Mouse (Mus musculus) E14TG2a.4 (cell line): ENCODE results near the gene Dnajc11.

Source experiments
- H3K27me3 ChIP-seq: 2 replicates; pipeline ENCODE4 v1.6.1; 2014; ENCODE audit warnings: low read length, control low read depth; ENCODE audit not compliant: insufficient read depth
- H3K36me3 ChIP-seq: 2 replicates; pipeline ENCODE4 v1.6.1; 2014; ENCODE audit warnings: low read length, control low read depth; ENCODE audit not compliant: insufficient read depth
- H3K4me1 ChIP-seq: replicated peaks from 2 replicates; pipeline ENCODE4 v1.6.1; 2014; ENCODE audit warnings: low read depth, low read length, control low read depth
- H3K4me3 ChIP-seq: replicated peaks from 2 replicates; pipeline ENCODE4 v1.5.1; 2014; ENCODE audit warnings: mild to moderate bottlenecking, low read length
- H3K9me3 ChIP-seq: 2 replicates; pipeline ENCODE4 v1.6.1; 2014; ENCODE audit warnings: low read length, control low read depth
- CTCF ChIP-seq: conservative IDR thresholded peaks from 2 replicates; pipeline ENCODE4 v1.5.1; 2014; ENCODE audit warnings: low read length
- NANOG ChIP-seq: IDR thresholded peaks from 2 replicates; pipeline ENCODE4 v1.6.1; 2014; ENCODE audit warnings: borderline replicate concordance, low read length, mixed read lengths
- POU5F1 ChIP-seq: IDR thresholded peaks from 2 replicates; pipeline ENCODE4 v1.6.1; 2014; ENCODE audit warnings: low read length, borderline replicate concordance

The Dnajc11 gene

GRCm38 (mm10) chr4:152029087-152029486 is 95.6 kb downstream of the Dnajc11 start:
- TF ChIP-seq NANOG (no peak), CTCF (peak; percentile 6; the same call in 1 of the 2 replicates)
- peaks cover 32% of the 10 kb centered on the region for H3K36me3 ChIP-seq
- no peak overlapping the region for H3K4me3 ChIP-seq
- no peaks in the 10 kb centered on the region for H3K9me3 ChIP-seq
- peaks cover 22% of the 10 kb centered on the region for H3K27me3 ChIP-seq
- peaks cover 83% of the 10 kb centered on the region for H3K4me1 ChIP-seq

GRCm38 (mm10) chr4:152029997-152030396 is 96.5 kb downstream of the Dnajc11 start:
- H3K9me3 ChIP-seq = no peaks in the 10 kb centered on the region
- H3K27me3 ChIP-seq = peaks cover 26% of the 10 kb centered on the region
- peaks cover 74% of the 10 kb centered on the region for H3K4me1 ChIP-seq
- H3K36me3 ChIP-seq = peaks cover 23% of the 10 kb centered on the region
- no peak for TF ChIP-seq NANOG
- no peak for TF ChIP-seq POU5F1
- no peak; the same call in 1 of the 2 replicates for TF ChIP-seq CTCF
- no peak overlapping the region for H3K4me3 ChIP-seq
